Mouse (Mus musculus) thymus, postnatal 0 days (tissue): ENCODE results near the gene Olfr849. TPM values are rescaled to one million over a fixed set of nuclear protein-coding genes. Genes with fewer than 3 reads are reported as not detected.

ENCODE experiments used
- DNase-seq: peaks from one replicate; pipeline ENCODE4 v3.0.0-alpha.2; 2015; ENCODE audit warnings: low spot score
- polyA plus RNA-seq: library from polyadenylated mRNA; unstranded; fragments of >200 nt; fragmentation: Nextera tagmentation; extraction: Ambion mirVana; gene quantifications from 2 replicates; pipeline ENCODE4 v1.2.1, GENCODE M21; 2015

Gene Olfr849
- not detected in 2 replicates for polyA plus RNA-seq

- no peak for DNase-seq
These were observed at the start of gene Olfr849 for GRCm38 (mm10) chr9:19439966-19440365. TSS of gene Olfr849 (plus strand) at chr9:19440266.

DNA sequence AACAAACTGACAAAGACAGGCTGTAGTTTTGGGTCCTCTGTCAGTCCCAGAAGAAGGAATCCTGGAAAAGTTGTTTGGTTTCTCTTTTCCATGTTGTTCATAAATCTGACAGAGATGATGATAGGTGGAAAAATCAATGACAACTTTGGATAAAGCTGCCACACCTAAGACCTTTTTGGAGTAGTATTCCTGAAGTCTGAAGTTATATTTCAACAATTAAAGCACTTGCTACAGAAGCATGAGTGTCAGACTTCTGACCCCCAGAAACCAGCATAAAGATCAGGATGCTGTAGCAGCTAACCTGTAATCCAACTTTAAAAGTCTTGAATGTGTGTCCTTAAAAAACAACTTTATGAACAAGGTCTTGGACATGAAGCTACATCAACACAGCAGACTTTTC, 38.1 kb downstream of the Olfr849 start, which contains the start of gene Olfr850:
Gene Olfr850, minus strand, starts transcription at position 101 of the 400 bp plus-strand sequence.
- no peak for DNase-seq

DNA sequence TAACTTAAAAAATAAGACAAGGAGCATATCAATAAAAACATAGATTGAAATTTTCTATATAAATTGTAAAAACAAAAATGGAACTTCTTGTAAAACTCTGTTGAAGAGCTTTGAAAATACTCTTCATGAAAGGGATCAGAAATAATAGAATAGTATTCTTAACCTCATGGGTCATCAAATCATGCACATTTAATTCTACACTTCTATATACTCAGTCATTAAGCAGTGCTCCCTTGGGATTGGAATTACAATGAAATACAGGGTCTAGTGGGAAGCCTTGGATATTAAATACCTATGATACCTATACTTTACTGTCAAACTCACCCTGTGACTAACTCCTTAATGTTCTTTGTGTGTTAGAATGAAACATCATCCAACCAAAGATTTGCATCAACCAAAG, 52.9 kb downstream of the Olfr849 start, which contains the start of gene Olfr851:
Gene Olfr851, plus strand, starts transcription at position 301 of the 400 bp plus-strand sequence.
- DNase-seq, result no peak

Other genes with a start within 250 kb of the Olfr849 start
- not detected in 2 replicates for gene Olfr843, start 188.3 kb upstream of the Olfr849 start, polyA plus RNA-seq
- gene Olfr844, start 123.9 kb upstream of the Olfr849 start, polyA plus RNA-seq, result not detected in 2 replicates
- not detected in 2 replicates for gene Olfr845, start 103.8 kb upstream of the Olfr849 start, polyA plus RNA-seq
- gene Olfr846, start 76.3 kb upstream of the Olfr849 start, polyA plus RNA-seq, result not detected in 2 replicates
- not detected in 2 replicates for gene Olfr847, start 61.6 kb upstream of the Olfr849 start, polyA plus RNA-seq
- not detected in 2 replicates for gene Olfr850, start 38.0 kb downstream of the Olfr849 start, polyA plus RNA-seq
- gene Olfr851, start 53.0 kb downstream of the Olfr849 start, polyA plus RNA-seq, result not detected in 2 replicates
- gene Olfr853, start 100.8 kb downstream of the Olfr849 start, polyA plus RNA-seq, result not detected in 2 replicates
- gene Olfr854, start 127.1 kb downstream of the Olfr849 start, polyA plus RNA-seq, result not detected in 2 replicates
- gene Olfr855, start 142.4 kb downstream of the Olfr849 start, polyA plus RNA-seq, result not detected in 2 replicates
- 16.5 and 18.1 TPM in 2 replicates for gene Zfp317, start 181.8 kb downstream of the Olfr849 start, polyA plus RNA-seq